Mouse (Mus musculus) G1E (cell line): ENCODE measurements around the gene Pfn3. TPM values are rescaled to one million over a fixed set of nuclear protein-coding genes. Genes with fewer than 3 reads are reported as not detected.

Experiments
- ATAC-seq: 2 replicates; pipeline ENCODE4 v1.8.0; 2016; ENCODE audit warnings: mild to moderate bottlenecking; ENCODE audit not compliant: insufficient number of reproducible peaks, poor library complexity, low FRiP score, severe bottlenecking; ENCODE audit errors: extremely low read depth
- DNase-seq: peaks from one replicate; pipeline ENCODE4 v3.0.0; 2012; ENCODE audit warnings: low spot score
- H3K27me3 ChIP-seq: 2 replicates; pipeline ENCODE4 v1.6.1; 2012; ENCODE audit warnings: mild to moderate bottlenecking, low read length, inconsistent platforms; ENCODE audit not compliant: insufficient read depth
- H3K36me3 ChIP-seq: replicated peaks from 2 replicates; pipeline ENCODE3; 2012; ENCODE audit warnings: mild to moderate bottlenecking, inconsistent platforms
- H3K4me1 ChIP-seq: 2 replicates; pipeline ENCODE4 v1.6.1; 2012; ENCODE audit warnings: low read depth, low read length, inconsistent platforms, mixed read lengths; ENCODE audit not compliant: insufficient read depth
- H3K4me3 ChIP-seq: 2 replicates; pipeline ENCODE4 v1.5.1; 2012; ENCODE audit warnings: low read depth, mild to moderate bottlenecking, inconsistent platforms, low read length, moderate library complexity, mixed read lengths
- H3K9me3 ChIP-seq: replicated peaks from 2 replicates; pipeline ENCODE4 v1.6.1; 2012; ENCODE audit warnings: inconsistent platforms
- CTCF ChIP-seq: IDR thresholded peaks from 2 replicates; pipeline ENCODE4 v1.5.1; 2012; ENCODE audit warnings: low read depth, low read length, inconsistent platforms, mixed read lengths
- GATA1 ChIP-seq: IDR thresholded peaks from 2 replicates; pipeline ENCODE4 v1.6.1; 2012; ENCODE audit warnings: borderline replicate concordance, low read length, inconsistent platforms, mixed read lengths
- GATA2 ChIP-seq: IDR thresholded peaks from 2 replicates; pipeline ENCODE4 v1.6.1; 2012; ENCODE audit warnings: low read depth, low read length, inconsistent platforms, borderline replicate concordance
- POLR2AphosphoS5 ChIP-seq: IDR thresholded peaks from 2 replicates; pipeline ENCODE4 v1.6.1; 2012; ENCODE audit warnings: low read depth, low read length, inconsistent platforms; ENCODE audit not compliant: insufficient replicate concordance
- TAL1 ChIP-seq: conservative IDR thresholded peaks from 2 replicates; pipeline ENCODE4 v1.6.1; 2012; ENCODE audit warnings: low read depth, low read length, inconsistent platforms, mixed read lengths
- polyA plus RNA-seq: library from polyadenylated mRNA; stranded (reverse); fragments of >175 nt; gene quantifications from 2 replicates; pipeline ENCODE4 v1.2.3, GENCODE M21; 2012
- total RNA-seq, 2 experiments: library from RNA; stranded (forward) in 1 of 2; stranded (reverse) in 1 of 2; fragments of 200-1000 nt in 1 of 2; fragments of >200 nt in 1 of 2; fragmentation: Nextera tagmentation in 1 of 2; gene quantifications; 2 replicates each; pipeline ENCODE4 v1.2.3; 2014 to 2017

The Pfn3 gene
- total and polyA plus RNA-seq, 3 experiments = not detected

DNA sequence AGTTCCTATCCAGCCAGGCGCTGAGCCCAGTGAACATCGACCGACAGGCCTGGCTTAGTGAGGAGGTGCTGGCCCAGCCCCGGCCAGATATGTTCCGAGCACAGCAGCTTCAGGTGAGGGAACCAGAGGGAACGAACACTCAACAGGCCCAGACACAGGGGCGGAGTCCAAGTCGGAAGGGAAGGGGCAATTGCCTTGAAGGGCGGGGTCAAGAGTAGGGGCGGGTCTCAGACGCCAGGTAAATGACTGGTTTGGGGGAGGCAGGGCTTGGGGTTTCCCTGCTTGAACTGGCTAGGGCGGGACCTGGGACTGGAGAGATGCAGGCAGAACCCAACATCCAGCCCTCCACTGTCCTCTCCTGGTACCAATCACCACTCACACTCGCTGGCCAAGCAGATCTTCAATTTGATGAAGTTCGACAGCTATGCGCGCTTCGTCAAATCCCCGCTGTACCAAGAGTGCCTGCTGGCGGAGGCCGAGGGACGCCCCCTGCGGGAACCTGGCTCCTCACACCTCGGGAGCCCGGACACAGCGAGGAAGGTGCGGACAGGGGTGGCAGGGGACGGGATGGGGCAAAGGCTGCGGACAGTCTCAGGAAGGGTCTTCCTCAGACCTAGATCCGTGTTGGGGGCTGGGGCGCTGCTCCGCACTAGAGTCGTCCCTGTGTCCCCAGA is 36.0 kb downstream of the Pfn3 start:
- H3K4me3 ChIP-seq = no peak overlapping the region
- no peaks in the 10 kb centered on the region; the same call in 1 of the 2 replicates for H3K4me1 ChIP-seq
- H3K27me3 ChIP-seq = peaks cover 55% of the 10 kb centered on the region
- DNase-seq = no peak
- H3K36me3 ChIP-seq = peaks cover 66% of the 10 kb centered on the region
- H3K9me3 ChIP-seq = no peaks in the 10 kb centered on the region
- no peak for ATAC-seq
- no peak for TF ChIP-seq POLR2AphosphoS5
- no peak for TF ChIP-seq CTCF
- TF ChIP-seq GATA2 = no peak
- no peak for TF ChIP-seq GATA1

DNA sequence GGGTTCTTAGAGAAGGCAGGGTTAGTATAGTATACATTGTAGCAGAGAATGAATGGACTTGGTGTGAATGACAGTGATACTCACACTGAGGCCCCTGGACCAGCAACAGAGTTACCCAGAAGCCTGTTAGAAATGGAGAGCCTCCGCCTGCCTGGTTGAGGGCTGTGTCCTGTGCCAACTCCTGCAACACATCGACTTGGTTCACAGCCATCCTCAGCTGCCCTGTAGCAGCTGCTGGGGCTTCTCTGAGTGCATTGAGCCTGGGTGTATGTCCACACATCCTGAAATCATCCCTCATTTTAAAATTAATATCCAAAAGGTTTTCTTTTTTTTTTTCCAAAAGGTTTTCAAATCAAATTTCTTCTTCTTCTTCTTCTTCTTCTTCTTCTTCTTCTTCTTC is 39.2 kb downstream of the Pfn3 start:
- DNase-seq = no peak
- H3K4me1 ChIP-seq = peaks cover 19% of the 10 kb centered on the region
- no peak overlapping the region for H3K4me3 ChIP-seq
- no peaks in the 10 kb centered on the region for H3K9me3 ChIP-seq
- no peak for ATAC-seq
- H3K27me3 ChIP-seq = peaks cover 63% of the 10 kb centered on the region
- peaks cover 43% of the 10 kb centered on the region for H3K36me3 ChIP-seq
- TF ChIP-seq POLR2AphosphoS5 (no peak), GATA1 (no peak), GATA2 (no peak), CTCF (no peak), TAL1 (no peak)

DNA sequence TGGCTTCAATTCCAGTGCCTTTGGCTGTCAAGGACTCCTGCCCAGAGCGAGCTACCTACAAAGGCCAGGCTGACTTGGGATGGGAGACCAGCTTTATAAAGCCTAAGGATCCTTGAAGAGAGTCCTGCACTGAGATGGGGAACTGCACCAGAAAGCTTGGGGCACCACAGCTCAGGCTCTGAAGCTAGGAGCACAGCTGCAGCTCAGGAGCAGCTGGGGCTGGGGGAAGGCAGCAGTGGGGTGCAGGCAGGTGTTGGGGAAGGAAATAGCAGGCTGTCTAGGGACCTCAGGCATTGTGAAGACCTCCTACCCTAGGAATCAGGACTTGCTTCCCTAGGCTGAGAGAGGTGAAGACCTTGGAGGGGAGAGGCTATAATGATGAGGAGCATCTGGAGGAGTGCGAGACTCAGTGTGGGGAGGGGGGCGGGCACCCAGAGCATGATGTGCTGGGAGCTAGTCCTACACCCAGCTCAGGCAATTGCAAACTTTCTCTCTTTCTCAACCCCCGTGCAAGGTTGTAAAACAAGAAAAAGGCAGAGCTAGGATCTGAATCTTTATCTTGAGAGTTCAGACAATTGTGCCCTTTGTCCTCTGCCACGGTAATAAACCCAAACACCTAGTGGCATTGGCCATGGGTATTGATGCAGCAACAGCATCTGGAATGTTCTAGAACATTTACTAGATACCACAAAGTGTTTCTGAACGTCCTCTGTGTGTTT is 40.7 kb downstream of the Pfn3 start:
- Histone ChIP-seq H3K4me3 (no peak overlapping the region), H3K9me3 (no peaks in the 10 kb centered on the region), H3K27me3 (peaks cover 64% of the 10 kb centered on the region), H3K4me1 (peaks cover 34% of the 10 kb centered on the region), H3K36me3 (peaks cover 30% of the 10 kb centered on the region)
- no peak for DNase-seq
- ATAC-seq = no peak
- TF ChIP-seq TAL1 = no peak
- TF ChIP-seq GATA2 = no peak
- no peak for TF ChIP-seq POLR2AphosphoS5
- TF ChIP-seq CTCF = no peak
- TF ChIP-seq GATA1 = no peak

DNA sequence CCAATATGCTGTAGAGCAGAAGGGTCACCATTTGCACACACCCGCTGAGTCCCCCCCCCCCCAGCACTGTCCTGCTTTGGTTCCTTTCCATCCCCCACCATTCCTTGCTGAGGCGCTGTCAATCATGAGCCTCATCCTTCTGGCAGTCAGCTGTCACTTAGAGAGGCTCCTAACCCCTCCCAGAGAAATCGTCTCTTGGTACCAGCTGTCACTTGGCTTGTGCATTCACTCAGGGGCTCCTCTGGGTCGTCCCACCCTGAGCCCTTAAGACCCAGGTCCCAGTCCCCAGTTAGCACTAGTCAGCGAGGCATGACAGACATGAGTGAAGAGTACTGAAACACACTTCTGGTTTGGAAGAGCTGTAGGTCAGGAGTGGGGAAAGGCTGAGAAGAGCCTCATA is 43.3 kb downstream of the Pfn3 start:
- peaks cover 49% of the 10 kb centered on the region for H3K4me1 ChIP-seq
- ATAC-seq (no peak), DNase-seq (no peak)
- no peak for TF ChIP-seq GATA1
- TF ChIP-seq TAL1 = no peak
- no peak for TF ChIP-seq CTCF
- no peak for TF ChIP-seq GATA2
- TF ChIP-seq POLR2AphosphoS5 = no peak
- peaks cover 14% of the 10 kb centered on the region for H3K36me3 ChIP-seq
- H3K9me3 ChIP-seq = no peaks in the 10 kb centered on the region
- H3K4me3 ChIP-seq = no peak overlapping the region
- peaks cover 46% of the 10 kb centered on the region for H3K27me3 ChIP-seq

DNA sequence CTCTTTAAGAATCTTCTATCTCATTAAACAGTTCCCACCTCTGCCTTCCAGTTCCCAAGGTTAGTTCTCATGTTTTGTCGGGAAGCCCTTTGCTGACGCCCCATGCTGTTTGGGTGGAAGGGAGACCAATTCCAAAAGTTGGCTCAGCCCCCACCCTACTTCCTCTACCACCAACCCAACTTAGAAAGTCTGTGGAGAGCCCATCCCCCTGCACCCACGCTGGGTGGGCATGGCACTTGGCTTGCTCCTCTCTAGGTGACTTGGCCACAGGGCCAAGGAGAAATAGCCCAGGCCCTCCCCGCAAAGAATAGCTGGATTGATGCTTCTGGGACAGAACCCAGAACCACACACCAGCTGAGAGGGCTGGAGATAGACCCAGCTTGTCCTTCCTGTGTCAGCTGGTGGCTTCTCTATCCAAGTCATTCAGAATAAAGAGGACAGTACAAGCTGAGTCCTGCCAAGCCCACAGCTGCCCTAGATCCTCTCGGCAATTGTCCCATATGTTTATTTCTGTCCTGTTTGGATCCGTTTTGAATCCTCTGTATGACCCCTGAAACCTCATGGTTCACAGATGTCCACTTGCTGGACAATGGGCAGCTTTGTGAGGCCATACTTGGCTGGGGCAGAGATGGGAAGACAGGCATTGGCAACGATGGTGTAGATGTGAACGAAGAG is 43.9 kb downstream of the Pfn3 start:
- H3K4me1 ChIP-seq = peaks cover 49% of the 10 kb centered on the region
- no peak for DNase-seq
- H3K4me3 ChIP-seq = no peak overlapping the region
- H3K27me3 ChIP-seq = peaks cover 46% of the 10 kb centered on the region
- no peaks in the 10 kb centered on the region for H3K9me3 ChIP-seq
- no peak for TF ChIP-seq POLR2AphosphoS5
- peaks cover 14% of the 10 kb centered on the region for H3K36me3 ChIP-seq
- ATAC-seq = no peak

DNA sequence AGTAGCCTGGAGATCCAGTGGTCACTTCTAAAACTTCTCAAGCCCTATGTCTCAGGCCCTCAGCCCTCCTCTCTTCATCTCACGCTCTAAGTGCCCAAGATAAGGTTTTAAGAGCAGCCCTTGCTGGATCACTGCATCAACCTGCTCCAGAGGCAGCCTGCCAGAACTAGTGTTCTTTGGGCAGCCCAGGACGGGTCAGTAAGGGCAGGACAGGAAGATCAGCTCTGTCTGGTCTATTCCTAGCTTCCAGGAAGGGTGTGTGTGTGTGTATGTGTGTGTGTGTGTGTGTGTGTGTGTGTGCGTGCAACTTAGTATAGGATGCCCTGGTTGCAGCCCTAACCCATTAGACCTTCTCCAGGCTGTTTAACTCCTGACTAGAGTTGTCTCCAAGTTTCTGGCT is 44.8 kb downstream of the Pfn3 start:
- TF ChIP-seq GATA2 = no peak
- TF ChIP-seq TAL1 = no peak
- TF ChIP-seq GATA1 = no peak
- no peak for TF ChIP-seq CTCF
- no peak for TF ChIP-seq POLR2AphosphoS5
- H3K27me3 ChIP-seq = peaks cover 38% of the 10 kb centered on the region
- peaks cover 49% of the 10 kb centered on the region for H3K4me1 ChIP-seq
- H3K4me3 ChIP-seq = peak overlapping the region; percentile 72
- peaks cover 11% of the 10 kb centered on the region for H3K36me3 ChIP-seq
- no peak for ATAC-seq
- no peak for DNase-seq
- no peaks in the 10 kb centered on the region for H3K9me3 ChIP-seq
